Mouse (Mus musculus): ENCODE measurements at regions not wholly inside any gene's neighbourhood (a gene's known extent, or its start where the extent isn't known, plus 50 kb on each side); places are given as distances from the start of the nearest gene placed in this dataset.

DNA sequence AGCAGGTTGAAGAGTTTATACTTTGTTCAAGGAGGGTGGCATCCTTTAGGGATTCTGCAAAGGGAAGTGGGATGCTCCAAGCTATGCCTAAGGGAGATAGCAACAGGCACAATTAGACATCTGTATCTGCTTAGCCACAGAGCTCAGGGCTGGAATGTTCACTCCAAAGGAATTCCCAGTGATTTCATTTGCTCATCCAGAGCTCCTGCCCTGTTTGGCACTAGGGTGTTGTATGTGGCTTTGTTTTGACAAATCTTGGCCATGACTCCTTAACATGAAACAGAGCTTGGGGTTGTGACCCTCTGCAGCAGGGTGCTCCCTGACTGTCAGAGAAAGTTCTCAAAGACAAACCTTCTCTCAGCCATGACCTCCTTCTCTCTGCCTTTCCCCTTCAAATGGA, 194.8 kb upstream of the 1810046K07Rik start:
- DNase-seq: no peak

DNA sequence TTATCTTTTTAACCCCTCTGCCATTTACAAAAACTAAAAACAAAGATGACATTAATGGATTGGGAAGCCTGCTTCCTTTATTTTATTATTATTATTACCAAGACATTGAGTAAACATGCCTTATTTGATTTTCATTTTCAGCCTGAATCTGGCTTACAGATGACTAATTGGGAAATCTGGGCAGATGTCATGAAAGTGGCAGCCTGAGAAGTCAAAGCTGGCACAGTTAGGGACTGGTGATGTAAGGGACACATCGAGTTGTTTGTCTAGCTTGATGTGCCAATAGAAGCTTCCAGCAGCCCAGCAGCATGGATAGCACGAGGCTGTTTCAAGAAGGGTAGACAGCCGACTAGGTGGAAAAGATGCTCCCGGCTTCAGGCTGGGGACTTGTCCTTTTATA, 197.2 kb upstream of the 1810046K07Rik start:
- no peak for DNase-seq

DNA sequence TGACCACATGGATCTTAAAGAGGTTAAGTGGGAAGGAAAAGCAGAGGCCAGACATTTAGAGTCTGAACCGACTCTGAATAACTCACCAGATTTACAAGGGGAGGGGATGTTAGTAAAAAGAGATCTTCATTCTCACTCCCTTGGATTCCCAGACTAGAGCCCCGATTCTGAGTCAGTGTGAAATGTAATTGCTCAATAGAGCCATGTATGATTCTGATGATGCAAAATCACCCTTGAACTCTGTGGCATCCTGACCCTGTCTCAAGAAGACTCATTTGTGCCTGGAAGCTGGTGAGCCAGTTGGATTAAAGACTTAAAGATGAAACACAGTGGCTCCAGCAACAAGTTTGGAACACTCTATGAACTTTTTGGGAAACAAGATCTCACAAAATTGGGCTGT, 210.2 kb upstream of the 1810046K07Rik start:
- no peak for DNase-seq

DNA sequence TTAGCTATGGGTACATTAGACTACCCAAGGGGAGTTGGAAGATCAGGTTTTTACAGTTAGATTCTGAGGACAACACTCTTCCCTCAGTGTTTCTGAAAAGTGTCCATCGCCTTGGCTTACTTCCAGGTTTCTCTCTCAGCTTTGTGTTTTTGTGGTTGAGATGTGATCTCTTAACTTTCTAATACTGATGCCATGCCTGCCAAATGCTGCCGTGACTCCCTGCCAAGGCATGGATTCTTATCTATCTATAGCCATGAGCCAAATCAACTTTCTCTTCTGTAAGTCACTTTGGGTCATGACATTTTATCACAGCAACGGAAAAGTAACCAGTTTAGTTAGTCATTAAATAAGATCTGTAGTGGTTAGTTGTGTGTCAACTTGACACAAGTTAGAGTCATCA, 213.2 kb upstream of the 1810046K07Rik start:
- DNase-seq: no peak

DNA sequence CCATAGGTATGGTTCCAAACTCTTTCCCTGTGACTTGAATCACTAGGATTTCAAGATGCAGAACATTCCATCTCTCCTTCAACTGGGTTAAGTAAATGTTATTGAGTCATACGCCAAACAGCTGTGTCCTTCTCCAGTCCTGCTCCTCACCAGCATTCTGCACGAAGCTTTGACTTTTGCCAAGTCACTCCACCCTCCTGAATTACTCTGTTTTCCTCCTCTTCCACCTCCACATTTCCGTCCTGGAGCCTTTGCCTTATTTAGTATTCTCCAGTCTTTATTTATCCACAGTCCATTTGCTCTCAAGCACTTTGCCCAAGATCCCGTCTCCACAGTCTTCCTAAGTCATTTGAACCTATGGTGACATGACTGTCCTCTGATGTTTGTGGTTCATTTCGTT, 193.1 kb upstream of the Arhgap20 start:
- no peak for DNase-seq

DNA sequence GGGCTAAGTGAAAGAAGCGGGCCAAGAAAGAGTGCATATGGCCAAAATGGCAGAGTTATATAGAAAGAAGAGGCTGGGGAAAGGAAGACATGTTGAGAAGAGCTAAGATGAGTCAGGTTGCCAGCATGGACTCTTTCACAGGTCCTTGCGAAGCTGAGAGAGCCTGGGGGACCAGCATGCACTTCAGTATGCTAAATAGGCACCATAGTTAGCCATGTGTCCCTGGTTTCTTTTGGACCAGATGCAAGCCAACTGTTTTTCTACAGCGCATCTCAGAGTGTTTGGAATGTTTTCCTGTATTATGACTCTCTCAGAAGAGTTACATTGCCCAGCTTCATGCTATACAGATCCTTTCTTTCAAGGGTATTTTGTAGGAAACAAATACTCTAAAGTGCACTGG, 183.5 kb upstream of the Arhgap20 start:
- DNase-seq: no peak

DNA sequence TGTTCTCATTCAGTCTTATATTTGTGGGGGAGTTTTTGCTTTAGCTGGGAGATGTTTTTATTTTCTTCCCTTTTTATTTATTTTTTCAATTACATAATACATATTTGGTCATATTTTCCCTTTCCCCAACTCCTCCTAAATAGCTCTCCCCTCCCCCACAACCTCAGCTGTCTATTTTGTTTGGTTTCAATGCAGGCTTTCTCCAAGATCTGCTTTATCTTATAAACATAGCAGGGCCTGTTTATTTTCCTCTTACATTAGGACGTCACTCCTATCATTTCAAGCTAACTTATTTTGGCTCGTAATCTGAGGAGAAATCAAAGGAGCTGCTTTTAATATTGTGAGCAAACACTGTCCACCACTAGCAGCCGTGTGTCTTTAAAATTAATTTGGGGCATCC, 171.4 kb upstream of the Arhgap20 start:
- DNase-seq: no peak

DNA sequence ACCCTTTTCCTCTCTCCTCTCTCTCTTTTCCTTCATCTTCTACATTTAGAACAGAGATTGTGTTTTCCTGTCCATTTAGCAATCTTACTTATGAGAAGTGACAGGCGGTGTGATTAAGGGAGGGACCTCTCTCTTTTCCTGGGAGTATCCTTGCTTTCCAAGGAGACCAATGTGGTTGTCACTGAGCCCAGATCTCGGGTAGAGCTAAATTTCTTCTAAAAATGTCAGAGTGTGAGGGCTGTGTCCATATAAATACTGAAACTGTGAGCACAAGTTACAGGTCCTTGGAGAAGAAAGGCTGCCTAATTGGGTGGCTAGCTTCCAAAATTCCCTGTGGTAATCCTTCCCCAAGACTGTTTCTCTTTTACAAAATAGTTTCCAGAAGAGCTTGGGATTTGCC, 166.4 kb upstream of the Arhgap20 start:
- no peak for DNase-seq

DNA sequence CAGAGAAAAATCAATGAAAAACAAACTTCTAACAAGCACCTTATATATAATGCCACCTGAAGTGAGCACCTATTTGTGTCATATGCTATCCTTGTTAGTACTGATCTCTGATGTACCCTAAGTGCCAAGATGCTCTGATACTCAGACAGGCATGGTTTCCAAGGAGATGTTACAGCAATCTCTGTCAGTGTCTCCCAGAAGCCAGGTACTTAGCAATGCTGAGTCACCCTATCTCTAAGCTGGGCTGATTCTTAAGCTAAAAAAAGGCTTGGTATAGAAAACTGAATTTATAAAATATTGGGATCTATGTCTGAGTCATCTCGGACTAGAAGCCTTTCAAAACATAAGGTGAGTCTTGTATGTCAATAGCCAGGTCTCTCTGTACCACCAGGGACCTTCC, 157.0 kb upstream of the Arhgap20 start:
- DNase-seq: no peak

DNA sequence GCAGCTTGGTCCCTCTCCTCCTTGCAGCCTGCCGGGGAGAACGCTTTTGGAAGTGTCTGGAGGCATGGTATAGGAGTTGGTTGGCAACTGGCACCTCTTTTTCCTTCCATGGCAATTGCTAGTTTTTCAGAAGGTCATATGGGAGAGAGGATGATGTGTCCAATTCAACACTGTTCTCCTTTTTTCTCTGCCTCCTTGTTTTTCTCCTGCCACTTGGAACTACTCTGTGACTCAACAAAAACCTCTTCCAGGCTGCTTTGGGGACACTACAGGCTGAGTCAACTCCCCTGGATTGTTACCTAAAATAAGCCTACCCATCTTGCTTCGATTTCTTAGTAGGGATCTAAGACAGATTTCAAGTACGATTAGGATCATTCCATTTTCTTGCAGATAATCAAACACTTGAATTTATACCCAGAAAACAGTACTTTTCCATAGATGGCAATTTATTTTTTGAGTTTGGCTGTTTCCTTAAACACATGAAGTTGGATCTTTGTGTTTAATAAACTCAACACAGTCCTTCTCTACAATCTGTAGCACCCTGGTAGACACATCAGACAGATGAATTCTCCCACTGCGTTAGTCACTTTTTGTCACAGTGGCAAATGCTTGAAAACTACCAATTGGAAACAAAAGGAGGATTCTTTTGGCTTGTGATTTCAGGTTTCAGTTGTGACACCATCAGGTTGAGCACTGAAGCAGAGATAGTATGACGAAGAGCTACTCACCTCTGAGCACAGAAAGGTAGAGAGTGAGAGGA, 156.3 kb upstream of the Arhgap20 start:
- no peak for DNase-seq

DNA sequence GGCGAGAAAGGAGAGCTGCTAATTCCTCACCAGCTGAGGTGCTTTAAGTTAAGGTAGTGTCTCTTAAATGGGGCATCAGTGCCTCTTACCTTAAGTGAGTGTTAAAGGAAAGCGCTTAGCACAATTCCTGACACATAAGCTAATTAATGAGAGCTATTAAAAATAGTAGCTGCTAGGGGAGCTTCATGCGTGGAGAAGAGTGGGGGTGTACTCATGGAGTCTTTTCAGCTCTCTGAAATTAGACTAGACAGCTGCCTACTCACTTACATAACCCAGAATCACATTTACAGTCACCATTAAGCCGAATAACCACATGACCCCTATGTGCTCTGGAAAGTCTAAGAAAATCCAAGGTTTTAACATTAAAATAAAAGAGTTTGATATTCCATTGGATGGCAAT, 139.0 kb upstream of the Arhgap20 start:
- DNase-seq: no peak

DNA sequence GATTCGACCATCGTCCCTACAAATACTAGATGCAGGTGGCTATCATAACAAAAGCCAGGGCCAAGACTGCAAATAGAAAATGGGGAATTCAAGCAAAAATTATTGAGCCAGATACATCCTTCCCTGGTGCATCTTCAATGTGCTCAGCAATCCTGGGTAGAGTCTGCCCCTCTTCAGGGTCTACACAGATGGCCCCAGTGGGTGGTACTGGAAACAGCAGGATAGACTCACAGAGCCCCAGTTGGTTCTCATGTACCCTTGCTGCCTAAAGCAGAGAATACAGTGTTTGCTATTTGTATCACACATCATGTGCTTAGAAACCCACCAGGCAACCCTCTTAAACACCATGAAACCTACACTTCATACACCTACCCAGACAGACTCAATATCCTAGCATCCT, 129.0 kb upstream of the Arhgap20 start:
- DNase-seq: no peak

DNA sequence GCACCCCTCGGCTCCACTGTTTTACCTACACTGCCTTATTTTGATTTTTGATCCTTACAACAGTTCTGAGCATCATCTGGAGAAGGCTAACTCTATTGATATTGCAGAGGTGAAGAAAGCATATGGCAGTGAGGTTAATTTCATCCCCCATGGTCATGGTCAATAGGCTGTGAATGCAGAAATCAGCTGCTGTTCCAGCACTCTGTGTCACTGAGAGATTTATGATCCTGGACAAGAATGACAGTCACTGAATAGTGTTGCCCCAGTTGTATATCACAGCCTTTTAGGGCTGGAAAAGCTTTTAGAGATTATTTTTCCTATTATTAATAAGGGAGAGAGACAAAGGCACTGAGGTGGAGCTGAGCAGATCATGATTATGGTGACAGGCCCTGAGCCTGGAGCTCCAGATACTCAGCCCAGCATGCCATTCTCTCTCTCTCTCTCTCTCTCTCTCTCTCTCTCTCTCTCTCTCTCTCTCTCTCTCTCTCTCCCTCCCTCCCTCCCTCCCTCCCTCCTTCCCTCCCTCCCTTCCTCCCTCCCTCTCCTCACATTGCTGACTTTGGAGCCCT, 128.5 kb upstream of the Arhgap20 start:
- no peak for DNase-seq

DNA sequence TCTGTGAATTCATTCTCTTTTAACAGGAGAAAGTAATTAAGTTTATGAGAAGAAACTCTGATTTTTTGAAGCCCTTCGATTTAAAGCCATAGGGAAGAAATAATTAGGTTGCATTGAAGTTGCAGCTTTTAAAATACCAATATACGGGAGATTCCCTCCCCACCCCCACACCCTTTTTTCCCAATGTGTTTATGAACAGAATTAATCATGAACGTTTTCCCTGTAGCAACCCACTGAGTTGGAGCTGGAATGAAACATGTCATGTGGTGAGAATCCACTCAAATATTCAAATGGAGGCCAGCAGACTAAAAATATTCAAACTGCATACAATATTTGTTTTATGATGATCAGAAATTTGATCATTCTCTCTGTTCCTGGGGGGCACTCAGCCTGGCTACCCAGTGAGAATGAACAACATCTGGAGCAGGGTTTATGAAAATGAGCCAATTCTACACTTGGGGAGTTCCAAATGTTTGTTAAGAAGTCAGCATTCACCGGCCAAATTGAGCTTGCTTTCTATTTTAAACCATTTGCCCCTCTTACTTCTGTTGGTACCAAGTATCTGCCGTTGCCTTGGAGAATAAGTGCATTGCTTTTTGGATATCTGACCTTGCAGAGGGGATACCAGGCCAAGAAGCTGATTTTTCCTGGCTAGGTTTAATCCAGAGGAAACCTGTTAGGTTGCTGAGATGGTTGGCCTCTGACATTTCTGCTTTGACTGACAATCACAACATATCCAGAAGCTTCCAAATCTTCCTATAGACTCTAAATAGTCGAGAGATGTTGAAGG, 127.8 kb upstream of the Arhgap20 start:
- DNase-seq: peak; percentile 39

DNA sequence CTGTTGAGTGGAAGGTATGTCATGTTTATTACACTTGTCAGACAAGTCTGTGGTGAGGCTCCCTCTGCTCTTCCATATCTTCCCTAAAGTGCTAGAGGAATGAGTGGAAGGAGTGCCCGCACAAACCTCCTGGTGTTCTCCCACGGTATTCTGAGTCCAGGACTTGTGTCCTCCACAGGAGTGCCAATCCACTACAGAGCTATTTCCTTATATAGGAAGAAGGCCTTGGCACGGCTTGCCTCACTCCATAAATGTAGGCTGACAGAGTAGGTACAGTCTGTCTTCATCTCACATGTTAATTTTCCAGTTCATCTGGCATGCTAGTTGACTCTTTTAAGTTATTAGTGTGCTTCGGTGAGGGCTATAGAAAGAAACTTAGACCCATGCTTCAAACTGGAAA, 123.4 kb upstream of the Arhgap20 start:
- peak; percentile 29 for DNase-seq

DNA sequence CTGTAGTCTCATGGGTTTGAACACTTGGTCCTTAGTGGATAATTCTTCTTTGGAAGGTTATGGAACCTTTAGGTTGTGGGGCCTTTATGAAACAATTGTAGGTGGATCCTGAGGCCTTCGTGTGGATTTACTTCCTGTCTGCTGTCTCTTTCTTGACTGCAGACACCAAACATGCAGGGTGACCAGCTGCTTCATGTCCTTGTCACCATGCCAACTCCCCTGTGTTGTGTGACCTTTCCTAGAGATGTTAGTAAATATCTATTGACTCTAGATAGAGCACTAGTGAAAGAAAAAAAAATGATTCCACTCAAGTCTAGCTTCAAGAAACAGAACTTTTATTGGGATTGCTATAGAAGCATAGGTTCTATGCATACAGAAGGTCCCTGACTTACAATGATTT, 119.7 kb upstream of the Arhgap20 start:
- no peak for DNase-seq

DNA sequence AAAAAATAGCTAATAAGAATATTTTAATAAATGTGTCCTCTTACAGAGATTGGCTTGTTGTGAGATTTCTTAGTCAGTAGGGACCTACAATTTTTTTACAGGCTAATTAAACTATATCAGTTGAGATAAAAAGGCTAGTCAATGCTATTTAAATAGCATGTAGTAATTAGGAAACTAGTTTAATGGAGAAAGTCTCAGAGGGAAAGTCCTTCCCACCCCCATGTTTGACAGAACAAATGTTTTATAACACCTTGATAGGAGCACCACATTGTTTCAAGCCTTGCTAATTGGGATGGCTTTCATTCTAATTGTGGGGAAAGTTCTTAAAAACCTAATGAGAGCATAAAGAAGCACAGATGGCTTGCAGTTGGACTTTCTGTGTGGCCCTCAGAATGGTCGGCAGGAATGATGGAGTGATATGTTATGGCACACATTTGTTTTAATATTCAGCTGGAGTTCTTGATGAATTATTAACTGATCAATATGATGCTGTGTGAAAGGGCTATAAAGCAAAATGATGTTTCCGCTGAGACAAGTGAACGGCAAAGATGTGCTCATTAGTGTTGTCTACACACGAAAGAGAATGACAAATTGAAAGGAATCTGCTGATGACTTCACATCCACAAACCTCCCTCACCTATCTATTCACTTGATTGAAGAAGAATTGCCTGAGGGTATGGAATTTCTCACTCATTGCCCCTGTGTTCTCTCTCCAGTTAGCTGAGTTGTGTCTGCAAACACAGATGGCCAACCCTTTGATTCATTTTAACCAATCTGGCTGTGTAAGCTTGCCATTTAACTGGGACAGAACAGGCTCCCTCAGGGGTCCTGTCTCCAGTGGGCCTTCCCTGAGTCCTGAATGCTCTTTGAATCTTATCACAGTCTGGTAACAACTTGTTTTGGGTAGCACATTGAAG, 111.5 kb upstream of the Arhgap20 start:
- DNase-seq: no peak

DNA sequence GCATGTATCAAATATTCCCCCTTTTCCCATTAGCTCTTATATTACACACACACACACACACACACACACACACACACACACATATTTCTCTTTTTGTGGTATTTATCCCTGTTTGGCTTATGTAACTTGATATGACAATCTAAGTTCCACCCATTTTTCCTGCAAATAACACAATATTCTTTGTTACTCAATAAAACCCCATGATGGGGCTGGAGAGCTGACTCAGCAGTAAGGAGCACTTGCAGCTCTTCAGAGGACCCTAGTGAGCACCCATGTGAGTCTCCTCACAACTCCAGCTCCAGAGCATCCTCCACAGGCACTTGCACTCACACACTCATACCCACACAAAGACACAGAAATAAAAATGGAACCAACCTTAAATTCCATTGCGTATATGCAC, 110.5 kb upstream of the Arhgap20 start:
- DNase-seq: no peak

DNA sequence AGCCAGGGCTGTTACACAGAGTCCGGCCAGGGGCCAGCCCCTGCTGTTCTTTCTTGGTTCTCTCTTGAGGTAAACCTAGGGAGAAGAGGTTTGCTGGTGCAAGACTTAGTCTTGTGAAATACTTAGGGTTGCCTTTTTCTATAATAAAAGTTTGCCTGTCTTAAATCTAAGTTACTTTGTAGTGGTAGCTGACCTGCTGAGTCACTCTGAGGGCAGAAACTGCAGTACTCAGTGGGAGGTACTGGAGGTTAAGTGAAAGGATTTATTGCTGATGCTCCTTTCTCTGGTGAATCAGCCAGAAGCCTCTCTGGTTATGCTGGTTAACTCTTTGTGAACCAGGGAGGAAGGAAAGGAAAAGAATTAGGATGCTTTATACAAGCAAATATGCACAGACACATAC, 107.3 kb upstream of the Arhgap20 start:
- DNase-seq: no peak

DNA sequence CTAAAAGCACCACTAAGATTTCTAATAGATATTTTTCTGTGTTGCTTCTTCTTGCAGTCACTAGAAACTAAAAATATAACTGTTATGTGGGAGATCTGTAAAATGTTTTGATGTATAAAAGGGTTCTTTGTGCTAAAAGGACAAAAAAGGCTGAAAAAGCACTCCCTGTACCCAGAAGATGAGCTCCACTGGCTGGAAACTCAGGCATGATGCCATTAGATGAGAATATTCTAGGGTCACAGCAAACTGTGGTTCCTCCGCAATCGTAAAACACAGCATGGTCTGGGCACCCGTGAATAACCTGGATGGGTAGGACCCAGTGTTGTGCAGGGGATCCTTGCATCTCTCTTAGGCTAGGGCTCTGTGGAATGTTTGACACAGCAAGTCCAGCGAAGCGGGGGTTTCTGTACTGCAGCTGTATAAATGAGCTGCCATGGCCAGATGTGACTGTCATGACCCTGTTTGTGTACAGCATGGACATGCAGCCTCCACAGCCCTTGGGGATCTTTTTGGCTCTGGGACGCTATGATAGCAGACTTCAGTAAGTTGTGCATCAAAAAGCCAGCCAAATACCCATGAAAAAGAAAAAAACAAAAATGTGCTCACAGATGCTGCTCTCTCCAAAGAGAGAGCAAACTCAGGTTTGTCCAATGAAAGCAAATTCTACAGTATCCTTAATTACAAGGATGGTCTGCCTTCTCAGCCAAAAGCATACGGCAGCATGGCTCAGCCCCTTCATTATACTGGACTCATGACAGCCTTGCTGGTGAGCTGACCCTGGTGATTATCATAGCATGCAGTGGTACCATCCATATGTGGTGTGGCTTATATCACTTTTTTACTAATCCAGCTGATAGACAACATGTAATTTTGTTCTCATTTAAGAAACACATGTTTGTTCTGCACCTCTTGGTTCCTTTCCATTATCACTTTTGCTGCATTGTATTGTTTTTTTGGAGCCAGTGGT, 103.9 kb upstream of the Arhgap20 start:
- peak; percentile 21 for DNase-seq

DNA sequence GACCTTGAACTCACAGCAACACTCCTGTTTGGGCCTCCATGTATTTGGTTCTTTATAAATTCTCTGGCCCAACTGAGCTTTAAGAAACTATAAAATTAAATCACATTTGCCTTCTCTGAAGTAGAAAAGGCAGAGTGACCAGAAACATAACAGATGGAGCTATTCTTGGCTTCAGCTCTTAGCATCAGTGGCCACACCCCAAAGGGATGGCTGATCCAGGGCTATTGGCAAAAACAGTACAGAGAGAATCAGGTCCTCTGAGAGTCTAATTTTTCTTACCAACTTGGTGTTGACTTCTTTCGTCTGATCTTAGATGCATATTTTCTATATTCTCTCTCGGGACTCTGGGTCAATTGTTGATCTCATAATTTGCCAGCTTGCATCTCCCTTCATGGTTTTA, 103.2 kb upstream of the Arhgap20 start:
- no peak for DNase-seq

DNA sequence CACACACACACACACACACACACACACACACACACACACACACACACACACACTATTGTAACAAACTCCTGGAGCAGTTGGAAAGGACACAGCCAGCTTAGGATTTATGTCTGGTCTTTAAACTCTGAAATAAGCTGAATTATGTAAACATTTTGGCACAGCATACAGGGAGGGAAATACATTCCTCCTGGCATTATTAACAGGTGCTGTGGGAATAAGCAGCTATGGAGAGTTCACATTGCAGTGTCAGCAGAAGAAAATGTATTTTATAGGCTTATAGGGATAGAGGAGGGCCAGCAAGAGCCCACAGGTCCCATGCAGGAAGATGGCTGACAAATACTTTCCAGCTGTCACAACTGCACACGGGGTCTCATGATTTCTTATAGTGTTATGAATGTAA, 100.8 kb upstream of the Arhgap20 start:
- DNase-seq: no peak

Measured in heart, postnatal 4 days (tissue).